Mouse (Mus musculus): Measurements from ENCODE around the gene Mettl7b.

- no peak for TF ChIP-seq CTCF (IDR thresholded peaks at IDR 0.05; ENCODE audit: insufficient read depth, low read depth, low read length)
- no peak for TF ChIP-seq POLR2A (IDR thresholded peaks at IDR 0.05; ENCODE audit: insufficient read depth, low read depth, low read length)
Measured at GRCm38 (mm10) chr10:128938457-128938856, 22.3 kb downstream of the Mettl7b start.
